Mouse (Mus musculus) adrenal gland (tissue): Measurements from ENCODE around the gene Spata3.
"Not testable (repeated sequence)": the region's sequence is repeated elsewhere in the genome, so short reads cannot be mapped to it uniquely, and the experiment has no call there.

Experiments used
- intact Hi-C: fragments of 180-260 bp; cut with DNase I; formaldehyde crosslinking; loops from one replicate; pipeline ENCODE4 v1.15.1; 2025
- long read RNA-seq, 2 experiments: library from polyadenylated mRNA; unstranded; transcript quantifications; one replicate each; pipeline ENCODE4 v2.0.0; 2020; ENCODE audit warnings: borderline replicate concordance in 1 of 2; ENCODE audit not compliant: insufficient replicate concordance in 1 of 2

Gene Spata3
- long read RNA-seq, experiment 1, result 0 reads
- long read RNA-seq, experiment 2, result 0 reads

DNA sequence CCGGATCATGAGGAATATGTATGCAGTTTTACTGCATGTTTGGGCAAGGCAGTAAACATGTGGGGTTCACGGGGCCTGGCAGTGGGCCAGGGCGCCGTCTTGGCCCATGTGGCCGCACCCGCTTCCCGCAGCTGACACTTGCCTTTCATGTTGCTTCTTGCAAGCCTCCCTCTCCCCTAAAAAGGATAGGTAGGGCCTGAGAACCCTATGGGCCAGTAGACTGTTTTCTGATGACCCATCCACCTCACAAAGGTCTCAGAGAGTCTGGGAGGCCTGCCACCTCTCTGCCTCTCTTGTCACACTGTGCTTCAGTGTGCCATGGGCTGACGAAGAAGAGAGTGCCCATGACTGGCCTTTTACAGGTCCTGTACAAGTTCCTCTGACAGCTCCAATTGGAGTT lies at the start of gene Spata3:
Spata3 (plus strand) TSS at position 301 of the 400 bp plus-strand sequence.
- intact Hi-C loops, result no loop called here

DNA sequence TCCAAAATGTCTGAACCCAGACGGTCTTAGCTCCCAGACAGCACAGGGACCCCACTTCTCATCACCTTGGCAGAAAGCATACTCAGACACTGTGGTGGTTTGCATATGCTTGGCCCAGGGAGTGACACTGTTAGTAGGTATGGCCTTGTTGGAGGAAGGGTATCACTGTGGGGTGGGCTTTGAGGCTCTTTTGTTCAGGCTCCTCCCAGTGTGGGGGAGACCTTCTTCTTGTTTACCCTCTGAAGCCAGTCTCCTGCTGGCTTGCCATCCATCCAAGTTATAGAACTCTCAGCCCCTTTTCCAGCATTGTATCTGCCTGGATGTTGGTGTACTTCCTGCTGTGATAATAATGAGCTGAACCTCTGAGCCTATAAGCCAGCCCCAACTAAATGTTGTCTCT lies 47.5 kb upstream of the Spata3 start:
- intact Hi-C loops, result no loop called here

DNA sequence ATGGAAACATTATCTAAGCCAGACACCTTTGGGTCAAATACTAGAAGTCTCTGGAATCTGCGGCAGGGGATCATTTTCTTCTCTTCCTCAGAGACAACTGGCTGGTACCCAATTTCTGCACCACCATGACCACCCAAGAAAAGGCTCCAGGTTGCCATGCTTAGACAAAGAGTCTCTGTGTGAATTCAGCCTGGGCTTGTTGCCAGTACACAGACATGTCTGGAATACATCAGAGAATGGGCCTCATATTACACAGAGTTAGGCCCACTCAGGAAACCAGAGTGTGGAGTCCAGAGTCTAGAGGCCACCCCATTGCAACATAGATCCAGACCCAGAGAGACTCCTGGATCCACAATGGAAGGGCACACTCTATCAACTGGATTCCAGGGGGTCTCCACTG lies 47.1 kb upstream of the Spata3 start:
- intact Hi-C loops, result no loop called here

DNA sequence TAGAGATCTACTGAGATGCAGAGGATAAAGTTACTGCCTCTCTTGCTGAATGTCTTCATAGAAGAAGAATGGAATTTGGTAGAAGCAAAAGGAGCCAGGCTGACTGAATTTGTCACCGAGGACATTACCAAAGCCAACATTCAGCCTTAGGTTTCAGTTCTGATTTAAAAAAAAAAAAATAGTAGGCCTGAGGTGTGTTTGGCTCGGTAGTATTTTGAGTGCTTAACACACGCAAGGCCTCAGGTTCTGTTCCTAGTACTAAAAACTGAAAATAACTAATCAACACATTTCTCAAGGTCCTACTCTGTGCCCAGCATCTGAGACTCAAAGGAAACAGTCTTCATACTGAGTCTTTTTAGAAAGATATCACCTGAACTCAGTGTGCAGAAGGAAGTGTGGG lies 45.5 kb upstream of the Spata3 start:
- intact Hi-C loops, result no loop called here

DNA sequence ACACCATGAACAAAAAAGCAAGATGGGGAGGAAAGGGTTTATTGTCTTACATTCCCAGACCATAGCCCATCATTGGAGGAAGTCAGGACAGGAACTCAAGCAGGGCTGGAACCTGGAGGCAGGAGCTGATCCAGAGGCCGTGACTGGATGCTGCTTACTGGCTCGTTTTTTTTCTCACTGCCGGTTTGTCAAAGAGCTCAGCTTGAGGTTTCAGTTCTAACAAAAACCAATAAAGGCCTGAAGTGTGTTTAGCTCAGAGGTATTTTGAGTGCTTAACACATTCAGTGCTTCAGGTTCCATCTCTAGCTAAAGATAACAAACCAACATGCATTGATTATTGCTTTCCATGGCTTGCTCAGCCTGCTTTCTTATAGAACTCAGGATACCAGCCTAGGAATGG lies 44.3 kb upstream of the Spata3 start:
- intact Hi-C loops, result no loop called here

DNA sequence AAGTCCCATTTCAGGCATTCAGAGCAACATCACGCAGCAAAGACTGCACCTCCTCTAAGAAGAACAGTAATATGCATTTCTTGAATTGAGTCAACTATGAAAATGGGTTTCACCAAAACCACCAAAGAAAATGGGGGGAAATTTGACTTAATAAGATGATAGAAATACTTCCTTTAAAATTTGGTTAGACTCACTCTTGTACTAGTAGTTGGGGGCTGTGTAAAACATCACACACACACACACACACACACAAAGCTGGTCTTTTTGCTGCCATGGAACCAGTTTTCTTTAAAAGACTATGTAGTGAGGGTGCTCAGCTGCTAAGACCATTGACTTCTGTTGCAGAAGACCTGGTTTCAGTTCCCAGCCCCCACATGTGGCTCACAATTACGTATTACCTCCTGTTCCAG lies 43.1 kb upstream of the Spata3 start:
- intact Hi-C loops, result no loop called here

DNA sequence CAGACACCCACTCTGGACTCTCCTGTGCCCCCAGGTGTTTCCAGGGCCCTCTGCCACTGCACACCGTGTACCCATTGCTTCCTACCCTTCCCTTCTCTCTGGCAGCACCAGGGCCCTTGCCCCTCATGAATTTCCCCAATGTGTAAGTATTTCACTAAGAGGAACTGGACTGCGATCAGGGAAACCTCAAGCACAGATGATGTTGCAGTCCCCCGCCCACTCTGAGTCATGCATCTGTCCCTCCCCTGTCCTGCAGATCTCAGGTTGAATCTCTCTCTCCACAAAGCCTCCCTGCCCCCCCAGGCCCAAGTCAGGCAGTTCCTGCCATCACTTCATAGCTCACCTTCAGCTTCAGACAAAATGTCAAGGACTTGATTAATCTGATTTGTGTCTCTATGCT lies 38.9 kb upstream of the Spata3 start:
- intact Hi-C loops, result no loop called here

DNA sequence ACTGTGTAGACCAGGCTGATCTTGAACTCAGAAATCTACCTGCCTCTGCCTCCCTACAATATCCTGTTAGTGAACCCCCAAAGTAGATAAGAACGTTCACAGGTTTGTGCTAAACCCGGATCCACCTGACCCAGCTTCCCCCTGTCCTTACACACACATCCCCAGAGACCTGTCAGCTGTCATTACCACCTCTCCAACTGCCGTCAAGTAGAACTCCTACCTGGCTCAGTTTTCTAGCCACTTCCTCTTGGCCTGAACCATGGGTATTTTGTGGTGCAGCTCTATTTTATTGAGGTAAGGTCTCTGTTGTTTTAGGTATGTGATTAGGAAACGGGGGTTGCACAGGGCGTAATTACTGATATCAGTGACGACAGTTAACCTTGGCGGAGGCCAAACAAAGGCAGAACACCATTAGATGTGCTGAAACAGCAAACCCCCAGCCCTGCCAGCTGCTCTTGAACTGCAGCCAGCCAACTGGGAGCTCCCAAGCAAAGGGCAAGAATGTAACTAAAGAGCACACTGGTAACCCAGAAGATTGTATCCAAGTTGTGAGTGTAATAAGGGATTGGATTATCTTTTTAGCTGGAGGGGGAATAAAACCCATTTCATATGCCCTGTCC lies 34.8 kb upstream of the Spata3 start:
- intact Hi-C loops, result no loop called here

DNA sequence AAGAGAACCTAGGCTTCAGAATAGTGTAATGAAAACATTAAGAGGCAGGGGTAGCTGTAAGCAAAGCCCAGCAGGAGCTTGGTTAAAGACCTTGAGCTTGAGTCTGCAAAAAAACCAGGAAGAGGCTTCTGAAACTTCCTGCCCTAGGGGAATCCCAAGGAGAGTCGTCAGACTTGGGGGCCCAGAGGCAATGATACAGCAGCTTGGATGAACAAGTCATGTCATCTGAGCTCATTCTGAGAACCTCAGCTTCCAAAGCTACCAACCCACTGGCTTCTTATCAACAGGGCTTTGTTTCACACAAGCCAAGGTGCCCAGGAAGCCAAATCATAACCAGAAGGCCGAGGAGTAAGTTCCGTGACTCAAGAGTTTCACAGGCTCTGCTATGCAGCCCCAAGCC lies 30.8 kb upstream of the Spata3 start:
- intact Hi-C loops, result no loop called here

DNA sequence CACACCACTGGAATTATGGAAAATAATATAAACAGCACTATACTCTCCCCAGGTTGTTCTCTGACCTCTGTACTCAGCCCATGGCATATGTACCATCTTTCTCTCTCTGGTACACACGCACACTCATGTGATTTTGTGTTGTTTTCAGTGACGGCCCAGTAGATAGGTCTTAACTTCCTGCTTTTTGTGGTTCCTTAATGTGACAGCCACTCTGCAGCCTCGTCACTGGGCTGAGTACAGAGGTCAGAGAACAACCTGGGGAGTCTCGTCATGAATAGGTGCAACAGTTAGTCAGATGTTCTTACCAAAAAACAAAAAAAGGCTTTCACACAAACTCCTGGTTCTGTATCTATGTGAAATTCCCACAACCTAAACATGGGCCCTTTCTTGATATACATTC lies 28.3 kb upstream of the Spata3 start:
- intact Hi-C loops, result no loop called here

DNA sequence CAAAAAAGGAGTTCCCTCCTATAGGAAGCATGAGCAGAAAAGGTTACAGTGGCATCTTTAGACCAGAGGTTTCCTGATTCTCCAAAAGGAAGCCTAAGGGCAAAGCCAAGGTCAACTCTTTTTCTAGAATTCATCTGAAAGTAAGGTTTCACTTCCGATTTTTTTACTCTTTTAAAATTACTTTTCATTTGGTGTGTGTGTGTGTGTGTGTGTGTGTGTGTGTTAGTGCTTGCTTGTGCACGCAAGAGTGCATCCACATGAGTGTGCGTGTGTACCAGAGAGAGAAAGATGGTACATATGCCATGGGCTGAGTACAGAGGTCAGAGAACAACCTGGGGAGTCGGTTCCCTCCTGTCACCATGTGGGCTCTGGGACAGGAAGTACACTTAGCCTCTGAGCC lies 27.7 kb upstream of the Spata3 start:
- intact Hi-C loops, result not testable (repeated sequence)

DNA sequence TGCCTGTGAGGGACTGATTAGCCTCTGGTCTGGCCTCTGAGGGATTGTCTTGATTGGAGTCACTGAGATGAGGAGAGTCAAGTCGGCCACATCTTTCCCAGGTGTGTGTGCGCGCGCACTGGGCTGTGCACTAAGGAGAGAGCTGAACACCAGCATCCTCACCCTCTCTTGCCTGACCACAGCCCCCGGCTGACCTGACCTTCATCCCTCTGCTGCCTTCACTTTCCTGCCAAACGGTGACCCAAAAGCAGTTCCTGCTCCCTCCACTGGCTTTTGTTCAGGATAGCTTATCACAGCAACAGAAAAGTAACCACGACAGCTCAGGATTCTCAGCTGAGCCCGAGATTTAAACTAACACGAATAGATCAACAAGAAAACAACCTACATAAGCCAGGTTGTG lies 24.4 kb upstream of the Spata3 start:
- intact Hi-C loops, result no loop called here

DNA sequence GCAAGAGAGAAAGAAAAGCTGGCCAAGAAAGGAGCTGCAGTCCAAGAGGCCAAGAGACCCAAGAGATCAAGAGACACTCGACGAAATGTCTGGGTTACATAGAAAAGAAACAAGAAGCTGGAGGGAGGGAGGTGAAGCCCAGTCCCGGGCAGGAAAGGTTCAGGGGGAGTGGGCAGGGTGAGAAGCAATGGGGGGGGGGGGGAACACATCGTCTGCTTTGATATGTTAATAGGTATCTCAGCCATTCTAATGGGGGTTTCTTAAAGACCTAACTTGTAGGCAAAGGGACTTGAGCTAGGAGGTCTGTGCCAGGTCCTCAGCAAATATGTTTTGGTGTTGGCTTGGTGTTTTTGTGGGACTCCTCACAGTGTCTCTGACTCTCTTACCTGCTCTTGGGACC lies 23.1 kb upstream of the Spata3 start:
- intact Hi-C loops, result no loop called here

DNA sequence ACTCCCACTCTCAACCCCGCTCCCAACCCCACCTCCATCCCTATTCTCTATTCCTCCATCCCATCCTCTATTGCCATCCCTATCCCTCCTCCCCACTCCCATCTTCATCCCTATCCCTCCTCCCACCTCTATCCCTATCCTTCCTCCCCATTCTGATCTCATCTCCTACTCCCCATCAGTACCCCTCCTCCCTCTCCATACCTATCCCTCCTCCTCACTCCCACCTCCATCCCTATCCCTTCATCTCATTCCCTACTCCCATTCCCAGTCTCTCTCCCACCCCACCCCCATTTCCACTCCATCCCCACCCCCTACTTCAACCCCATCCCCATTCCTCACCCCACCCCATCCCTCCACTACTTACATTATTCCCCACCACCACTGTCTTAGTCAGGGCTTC lies 19.4 kb upstream of the Spata3 start:
- intact Hi-C loops, result no loop called here

DNA sequence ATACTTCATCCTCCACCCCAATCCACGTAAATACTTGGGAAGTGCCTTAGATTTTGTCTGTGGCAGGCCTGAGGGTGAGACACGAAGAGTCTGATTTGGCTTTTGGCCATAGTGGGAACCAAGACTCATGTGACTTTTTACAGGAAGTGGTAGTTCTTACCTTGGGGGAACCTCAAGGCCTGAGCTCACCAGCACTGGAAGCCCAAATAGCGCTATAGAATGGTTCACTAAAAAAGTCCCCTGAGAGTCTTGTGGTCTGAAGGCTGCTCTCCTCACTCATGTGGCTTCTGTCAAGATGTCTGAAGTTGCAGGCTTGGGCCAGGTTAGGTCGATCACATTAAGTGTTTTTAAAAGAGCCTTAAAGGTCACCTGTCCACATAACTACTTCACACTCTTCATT lies 18.6 kb upstream of the Spata3 start:
- intact Hi-C loops, result no loop called here

DNA sequence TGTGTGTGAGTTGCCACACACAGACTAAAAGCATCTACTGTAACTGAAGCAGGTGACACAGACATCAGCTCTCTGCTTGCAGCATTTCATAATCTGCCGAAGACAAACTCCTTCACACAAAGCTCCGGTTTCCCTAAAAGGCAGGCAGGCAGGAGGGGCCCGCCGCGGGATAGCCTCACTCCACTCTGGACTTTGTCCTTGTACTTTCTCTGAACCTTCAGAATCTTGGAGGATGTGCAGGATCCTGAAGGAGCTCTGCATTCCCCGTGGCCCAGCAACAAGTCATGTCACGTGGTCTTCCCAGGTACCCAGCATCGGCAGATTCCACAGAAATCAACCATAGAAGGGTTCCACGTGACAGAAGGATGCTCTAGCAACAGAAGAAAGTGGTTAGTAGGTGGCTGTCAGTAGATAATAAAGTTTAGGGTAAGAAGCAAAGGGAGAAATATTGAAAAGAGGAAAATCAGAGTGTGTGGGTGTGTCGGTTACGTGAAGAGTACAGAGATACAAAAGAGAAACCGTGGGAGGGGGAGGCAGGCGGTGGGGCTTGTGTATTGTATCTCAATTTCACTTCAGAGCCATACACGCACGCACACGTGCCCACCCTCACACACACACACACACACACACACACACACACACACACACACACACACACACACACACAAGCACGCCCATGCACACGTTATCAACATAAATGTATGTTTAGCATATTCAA lies 16.6 kb upstream of the Spata3 start:
- intact Hi-C loops, result no loop called here

DNA sequence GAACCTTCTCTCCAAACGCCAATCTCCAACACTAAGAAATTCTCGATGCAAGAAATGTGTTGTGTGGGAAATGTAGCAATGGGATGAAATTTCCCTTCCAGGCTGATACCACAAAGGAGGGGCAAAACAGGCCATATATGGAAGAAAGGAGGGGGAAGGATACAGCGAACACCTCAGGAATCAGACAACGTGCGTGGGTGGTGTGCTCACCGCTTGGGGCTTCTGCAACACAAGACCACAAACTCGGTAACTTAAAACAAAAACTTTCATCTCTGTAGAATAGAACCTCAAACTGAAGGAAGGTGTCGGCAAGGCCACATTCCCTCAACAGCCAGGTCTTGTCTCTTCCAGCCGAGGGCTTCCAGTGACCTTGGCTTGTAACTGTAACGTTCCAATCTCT lies 11.1 kb upstream of the Spata3 start:
- intact Hi-C loops, result no loop called here

DNA sequence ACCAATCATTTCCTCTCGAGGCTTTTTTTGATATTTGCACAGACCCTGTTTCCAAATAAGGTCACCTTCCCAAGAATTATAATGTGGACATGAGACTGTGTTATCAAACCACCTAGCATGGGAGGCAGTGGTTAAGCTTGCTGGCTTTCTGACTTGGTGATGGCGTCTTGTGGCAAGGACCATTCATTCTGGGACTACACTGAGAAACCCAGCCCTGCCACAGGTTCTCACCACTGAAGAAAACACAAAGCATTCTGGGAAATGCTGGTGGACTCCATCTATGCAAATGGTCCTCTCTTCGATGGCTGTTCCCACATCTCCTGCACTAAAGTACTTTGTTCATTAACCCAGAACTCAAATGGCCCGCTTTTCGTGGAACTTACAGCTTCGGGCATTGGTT lies 10.6 kb upstream of the Spata3 start:
- intact Hi-C loops, result loop anchor here (2.0 kb wide), 1 partner anchor 153 kb away; no protein-coding TSS in a partner anchor

DNA sequence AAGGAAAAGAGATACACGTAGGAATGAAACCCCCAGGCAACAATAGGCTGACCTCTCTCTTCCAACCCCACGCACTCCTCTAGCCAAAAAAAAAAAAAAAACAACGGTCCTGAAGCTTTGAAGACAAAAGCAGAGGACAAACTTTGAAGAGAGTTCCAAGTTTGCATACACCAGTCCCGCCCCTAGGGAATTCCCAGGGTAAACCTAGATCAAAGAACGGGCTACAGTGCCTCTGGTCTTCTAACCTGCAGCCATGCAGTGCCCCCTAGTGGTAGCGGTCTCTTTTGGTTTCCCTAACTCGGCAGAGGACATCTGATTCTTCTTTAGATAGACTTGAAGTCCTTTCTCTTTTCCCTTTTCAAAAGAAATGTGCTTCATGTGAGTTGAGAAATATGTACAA lies 8.8 kb upstream of the Spata3 start:
- intact Hi-C loops, result loop anchor here (1.0 to 2.0 kb wide), 2 partner anchors 72 to 155 kb away; no protein-coding TSS in a partner anchor

DNA sequence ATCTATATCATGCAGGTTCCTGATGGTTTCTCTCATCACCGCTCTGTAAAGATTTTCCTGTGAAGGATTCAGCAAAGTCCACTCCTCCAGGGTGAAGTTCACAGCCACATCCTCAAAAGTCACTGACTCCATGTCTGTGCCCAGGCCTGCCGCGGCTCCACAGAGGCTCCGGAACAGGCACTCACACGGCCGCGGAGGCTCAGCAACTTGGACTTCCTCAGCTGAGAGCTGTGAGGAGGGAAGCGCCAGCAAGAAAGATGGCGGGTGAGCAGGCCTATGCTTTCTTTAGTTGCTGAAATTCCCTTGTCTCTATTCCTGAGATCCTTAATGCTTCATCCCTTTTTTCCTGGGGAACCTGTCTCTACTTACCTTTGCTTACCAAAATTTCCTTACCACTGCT lies 858 bp upstream of the Spata3 start:
- intact Hi-C loops, result not testable (repeated sequence)

DNA sequence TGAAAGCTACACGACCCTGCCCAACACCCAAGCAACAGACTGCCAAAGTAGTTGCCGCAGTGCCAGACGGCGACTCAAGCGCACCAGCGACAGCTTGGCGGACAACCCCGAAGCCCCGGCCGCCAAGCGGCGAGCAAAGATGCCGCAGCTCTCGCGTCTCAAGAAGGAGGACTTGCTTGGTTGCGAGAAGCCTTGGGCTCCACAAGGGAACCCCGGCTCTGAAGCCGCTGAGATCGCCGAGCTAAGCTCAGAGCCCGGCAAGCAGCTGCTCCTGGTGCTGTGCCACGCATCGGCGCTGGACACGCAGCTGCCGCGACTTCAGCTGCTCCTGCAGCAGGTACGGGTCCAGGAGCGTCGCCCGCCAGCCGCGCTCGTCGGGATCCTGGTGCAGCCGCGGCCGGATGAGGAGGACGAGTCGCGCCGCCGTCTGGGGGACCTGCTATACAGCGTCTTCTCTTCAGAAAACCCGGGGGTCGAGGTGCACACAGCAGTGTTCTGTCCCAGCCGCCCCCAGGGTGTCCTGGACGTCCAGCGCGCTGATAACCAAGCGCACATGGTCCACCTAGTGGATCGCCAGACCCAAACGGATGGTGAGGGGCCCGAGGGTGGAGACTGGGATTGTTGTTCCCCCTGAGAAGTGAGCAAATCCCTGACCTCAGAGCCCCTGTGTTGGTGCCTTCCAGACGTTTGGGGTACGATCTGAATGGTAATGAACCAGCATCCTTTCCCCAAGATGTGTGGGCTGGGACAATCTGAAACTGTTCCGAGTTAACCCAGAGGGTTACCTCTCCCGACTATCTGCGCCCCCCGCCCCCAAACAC lies 1.8 kb downstream of the Spata3 start:
- intact Hi-C loops, result no loop called here

DNA sequence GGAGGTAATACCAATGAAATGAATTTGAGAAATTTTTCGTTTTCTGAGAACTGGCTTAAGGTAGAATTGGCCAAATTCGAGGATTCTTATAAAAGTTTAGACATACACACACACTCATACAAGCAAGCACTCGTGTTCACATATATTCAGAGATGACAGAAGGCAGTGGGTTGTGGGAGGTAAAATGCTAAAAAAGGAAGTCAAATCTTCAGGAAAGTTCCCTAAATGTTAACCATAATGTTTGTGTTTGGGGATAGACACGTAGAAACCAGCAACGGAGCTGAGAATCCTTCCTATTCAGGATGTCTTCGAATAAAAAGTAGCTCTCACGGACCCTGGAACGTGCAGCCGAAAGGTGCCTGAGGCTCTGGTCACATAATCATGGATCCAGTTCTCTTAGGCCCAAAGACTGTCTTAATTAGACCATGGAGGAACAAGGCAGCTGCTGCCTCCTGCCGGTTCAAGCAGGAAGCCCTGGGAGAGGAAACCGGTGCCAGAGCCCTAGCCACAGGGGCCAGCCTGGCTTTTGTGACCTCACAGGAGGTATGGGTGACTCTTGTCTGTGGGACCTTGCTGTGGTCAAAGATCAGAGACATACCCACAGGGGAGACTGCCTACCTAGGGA lies 4.9 kb downstream of the Spata3 start:
- intact Hi-C loops, result no loop called here
